Mouse (Mus musculus): ENCODE measurements around the gene Prima1. TPM values are rescaled to one million over a fixed set of nuclear protein-coding genes. Genes with fewer than 3 reads are reported as not detected.

Prima1 gene
- total RNA-seq (2021) (under 1 TPM; 0.29 to 0.43 TPM), polyA plus RNA-seq (2012; rRNA removed) (0.53 and 1.4 TPM in 2 replicates)
- long read RNA-seq, partial matches to known transcripts: 0 of 1 reads
- long read RNA-seq, other reads (novel, unspliced or antisense): 1 of 1 reads

GRCm38 (mm10) chr12:103242083-103242581, at the start of gene Prima1:
Gene Prima1, minus strand, starts transcription at chr12:103242150.
- H3K9ac ChIP-seq (ENCODE audit: low read depth, low read length): peak within 1 kb of the TSS; percentile 69
- peak; percentile 70 to 71 for DNase-seq
- peak within 1 kb of the TSS; percentile 48 for H3K27ac ChIP-seq
- TF ChIP-seq CTCF (IDR thresholded peaks at IDR 0.05) (no peak), EP300 (IDR thresholded peaks at IDR 0.05; ENCODE audit: insufficient read depth, low read depth, low read length) (no peak), POLR2A (IDR thresholded peaks at IDR 0.05; ENCODE audit: insufficient read depth, low read depth, low read length) (no peak)
- WGBS: under 1% methylated on average over 43 of the region's 54 CpGs
- peak within 1 kb of the TSS; percentile 50 for H3K4me3 ChIP-seq
- H3K4me1 ChIP-seq (ENCODE audit: control insufficient read depth, insufficient read depth, low read length): no peaks in the 10 kb centered on the region
- H3K36me3 ChIP-seq (ENCODE audit: control insufficient read depth, insufficient read depth, low read length): no peaks in the 10 kb centered on the region
- intact Hi-C loops (cut with DNase I): loop anchor here (1.0 to 5.0 kb wide), 2 partner anchors 60 to 98 kb away; no protein-coding TSS in a partner anchor
- H3K79me2 ChIP-seq (replicated peaks; ENCODE audit: control insufficient read depth, insufficient read depth, low read length): no peaks in the 10 kb centered on the region
- H3K27me3 ChIP-seq (ENCODE audit: control insufficient read depth, insufficient read depth, low read length): peaks cover 5% of the 10 kb centered on the region

DNA sequence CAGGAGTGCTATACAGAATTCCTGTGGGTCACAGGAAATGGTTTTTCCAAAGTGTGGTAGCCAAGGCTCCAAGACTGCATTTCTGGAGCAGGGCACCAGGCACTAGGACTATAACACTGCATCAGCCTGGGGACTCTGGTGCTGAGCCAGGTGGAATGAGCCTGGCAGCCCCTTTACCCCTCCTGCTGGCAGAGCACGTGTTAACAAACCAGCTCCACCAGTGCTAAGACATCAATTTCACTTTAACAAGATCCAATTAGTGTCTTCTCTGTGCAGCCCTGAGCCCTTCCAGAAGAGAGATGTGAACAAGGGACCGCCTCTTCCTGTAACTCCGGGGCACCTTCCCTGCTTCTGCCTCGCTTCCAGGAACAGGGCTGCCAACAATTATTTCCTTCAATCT, 45.3 kb upstream of the Prima1 start:
- Histone ChIP-seq H3K79me2 (replicated peaks; ENCODE audit: control insufficient read depth, insufficient read depth, low read length) (no peaks in the 10 kb centered on the region), H3K27ac (no peak overlapping the region), H3K4me3 (no peak overlapping the region), H3K9ac (ENCODE audit: low read depth, low read length) (no peak overlapping the region), H3K27me3 (ENCODE audit: control insufficient read depth, insufficient read depth, low read length) (no peaks in the 10 kb centered on the region), H3K4me1 (ENCODE audit: control insufficient read depth, insufficient read depth, low read length) (no peaks in the 10 kb centered on the region), H3K36me3 (ENCODE audit: control insufficient read depth, insufficient read depth, low read length) (no peaks in the 10 kb centered on the region)
- intact Hi-C loops (cut with DNase I): no loop called here
- no peak for DNase-seq
- TF ChIP-seq EP300 (IDR thresholded peaks at IDR 0.05; ENCODE audit: insufficient read depth, low read depth, low read length): no peak
- TF ChIP-seq CTCF (IDR thresholded peaks at IDR 0.05): no peak
- no peak for TF ChIP-seq POLR2A (IDR thresholded peaks at IDR 0.05; ENCODE audit: insufficient read depth, low read depth, low read length)
- WGBS: 57% methylated on average over 4 of the region's 4 CpGs

- Histone ChIP-seq H3K27me3 (ENCODE audit: control insufficient read depth, insufficient read depth, low read length) (no peaks in the 10 kb centered on the region), H3K79me2 (replicated peaks; ENCODE audit: control insufficient read depth, insufficient read depth, low read length) (no peaks in the 10 kb centered on the region), H3K27ac (no peak overlapping the region), H3K9ac (ENCODE audit: low read depth, low read length) (no peak overlapping the region), H3K36me3 (ENCODE audit: control insufficient read depth, insufficient read depth, low read length) (no peaks in the 10 kb centered on the region), H3K4me1 (ENCODE audit: control insufficient read depth, insufficient read depth, low read length) (no peaks in the 10 kb centered on the region), H3K4me3 (no peak overlapping the region)
- TF ChIP-seq CTCF (IDR thresholded peaks at IDR 0.05): no peak
- TF ChIP-seq POLR2A (IDR thresholded peaks at IDR 0.05; ENCODE audit: insufficient read depth, low read depth, low read length): no peak
- intact Hi-C loops (cut with DNase I): no loop called here
- WGBS: 68% methylated on average over 3 of the region's 3 CpGs
- no peak for DNase-seq
These were observed 41.5 kb upstream of the Prima1 start for GRCm38 (mm10) chr12:103283411-103283810.

- DNase-seq: no peak
- no peak overlapping the region for H3K27ac ChIP-seq
- H3K9ac ChIP-seq (ENCODE audit: low read depth, low read length): no peak overlapping the region
- intact Hi-C loops (cut with DNase I): no loop called here
- H3K4me3 ChIP-seq: no peak overlapping the region
- WGBS: 50% methylated on average over 6 of the region's 6 CpGs
- H3K36me3 ChIP-seq (ENCODE audit: control insufficient read depth, insufficient read depth, low read length): no peaks in the 10 kb centered on the region
- H3K79me2 ChIP-seq (replicated peaks; ENCODE audit: control insufficient read depth, insufficient read depth, low read length): no peaks in the 10 kb centered on the region
- TF ChIP-seq POLR2A (IDR thresholded peaks at IDR 0.05; ENCODE audit: insufficient read depth, low read depth, low read length): no peak
- TF ChIP-seq EP300 (IDR thresholded peaks at IDR 0.05; ENCODE audit: insufficient read depth, low read depth, low read length): no peak
- TF ChIP-seq CTCF (IDR thresholded peaks at IDR 0.05): no peak
- no peaks in the 10 kb centered on the region for H3K27me3 ChIP-seq (ENCODE audit: control insufficient read depth, insufficient read depth, low read length)
- H3K4me1 ChIP-seq (ENCODE audit: control insufficient read depth, insufficient read depth, low read length): no peaks in the 10 kb centered on the region
These were observed 41.0 kb upstream of the Prima1 start for GRCm38 (mm10) chr12:103282936-103283335.

GRCm38 (mm10) chr12:103281912-103282311, 40.0 kb upstream of the Prima1 start:
- intact Hi-C loops (cut with DNase I): no loop called here

DNA sequence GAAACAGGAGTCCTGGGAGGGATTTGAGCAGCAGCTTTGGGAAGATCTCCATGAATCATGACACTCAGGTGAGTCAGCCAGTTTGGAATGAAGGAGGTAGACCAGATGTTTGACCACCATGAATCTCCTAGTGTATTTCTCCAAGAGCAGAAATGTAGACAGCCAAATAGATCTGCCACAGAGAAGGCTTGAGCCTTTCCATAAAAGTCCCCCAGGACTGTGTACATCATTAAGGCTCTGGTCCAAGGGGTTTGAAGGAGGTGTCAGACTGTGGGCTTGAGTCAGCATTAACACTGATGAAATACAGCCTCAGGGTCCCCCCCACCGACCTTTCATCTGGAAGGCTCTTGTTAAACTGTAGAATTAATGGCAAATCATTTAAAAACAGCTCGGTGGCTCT, 39.5 kb upstream of the Prima1 start:
- WGBS: 34% methylated on average over 2 of the region's 2 CpGs
- intact Hi-C loops (cut with DNase I): no loop called here
- H3K9ac ChIP-seq (ENCODE audit: low read depth, low read length): no peak overlapping the region
- no peak overlapping the region for H3K4me3 ChIP-seq
- no peak for DNase-seq
- no peak overlapping the region for H3K27ac ChIP-seq
- H3K79me2 ChIP-seq (replicated peaks; ENCODE audit: control insufficient read depth, insufficient read depth, low read length): no peaks in the 10 kb centered on the region
- TF ChIP-seq CTCF (IDR thresholded peaks at IDR 0.05) (no peak), POLR2A (IDR thresholded peaks at IDR 0.05; ENCODE audit: insufficient read depth, low read depth, low read length) (no peak), EP300 (IDR thresholded peaks at IDR 0.05; ENCODE audit: insufficient read depth, low read depth, low read length) (no peak)
- no peaks in the 10 kb centered on the region for H3K36me3 ChIP-seq (ENCODE audit: control insufficient read depth, insufficient read depth, low read length)
- no peaks in the 10 kb centered on the region for H3K4me1 ChIP-seq (ENCODE audit: control insufficient read depth, insufficient read depth, low read length)
- H3K27me3 ChIP-seq (ENCODE audit: control insufficient read depth, insufficient read depth, low read length): no peaks in the 10 kb centered on the region

More at GRCm38 (mm10) chr12:103281912-103282311, 40.0 kb upstream of the Prima1 start:
- no peaks in the 10 kb centered on the region for H3K4me1 ChIP-seq (ENCODE audit: control insufficient read depth, insufficient read depth, low read length)
- WGBS: 32% methylated on average over 4 of the region's 4 CpGs
- no peak overlapping the region for H3K9ac ChIP-seq (ENCODE audit: low read depth, low read length)
- H3K27ac ChIP-seq: no peak overlapping the region
- H3K4me3 ChIP-seq: no peak overlapping the region
- peak; percentile 37 to 56 for DNase-seq
- TF ChIP-seq CTCF (IDR thresholded peaks at IDR 0.05): no peak
- no peak for TF ChIP-seq POLR2A (IDR thresholded peaks at IDR 0.05; ENCODE audit: insufficient read depth, low read depth, low read length)
- TF ChIP-seq EP300 (IDR thresholded peaks at IDR 0.05; ENCODE audit: insufficient read depth, low read depth, low read length): no peak
- H3K27me3 ChIP-seq (ENCODE audit: control insufficient read depth, insufficient read depth, low read length): no peaks in the 10 kb centered on the region
- no peaks in the 10 kb centered on the region for H3K79me2 ChIP-seq (replicated peaks; ENCODE audit: control insufficient read depth, insufficient read depth, low read length)
- H3K36me3 ChIP-seq (ENCODE audit: control insufficient read depth, insufficient read depth, low read length): no peaks in the 10 kb centered on the region

All from heart, adult 2 months (tissue).